Mouse (Mus musculus) E14TG2a.4 (cell line): ENCODE data around the gene Olfr1510.
"Not testable (repeated sequence)": the region's sequence is repeated elsewhere in the genome, so short reads cannot be mapped to it uniquely, and the experiment has no call there.

Source experiments
- H3K27me3 ChIP-seq: 2 replicates; pipeline ENCODE4 v1.6.1; 2014; ENCODE audit warnings: low read length, control low read depth; ENCODE audit not compliant: insufficient read depth
- H3K36me3 ChIP-seq: 2 replicates; pipeline ENCODE4 v1.6.1; 2014; ENCODE audit warnings: low read length, control low read depth; ENCODE audit not compliant: insufficient read depth
- H3K4me1 ChIP-seq: replicated peaks from 2 replicates; pipeline ENCODE4 v1.6.1; 2014; ENCODE audit warnings: low read depth, low read length, control low read depth
- H3K4me3 ChIP-seq: replicated peaks from 2 replicates; pipeline ENCODE4 v1.5.1; 2014; ENCODE audit warnings: mild to moderate bottlenecking, low read length
- H3K9me3 ChIP-seq: 2 replicates; pipeline ENCODE4 v1.6.1; 2014; ENCODE audit warnings: low read length, control low read depth
- CTCF ChIP-seq: conservative IDR thresholded peaks from 2 replicates; pipeline ENCODE4 v1.5.1; 2014; ENCODE audit warnings: low read length
- NANOG ChIP-seq: IDR thresholded peaks from 2 replicates; pipeline ENCODE4 v1.6.1; 2014; ENCODE audit warnings: borderline replicate concordance, low read length, mixed read lengths
- POU5F1 ChIP-seq: IDR thresholded peaks from 2 replicates; pipeline ENCODE4 v1.6.1; 2014; ENCODE audit warnings: low read length, borderline replicate concordance

The Olfr1510 gene

GRCm38 (mm10) chr14:52414273-52414672 lies at the start of gene Olfr1510:
Olfr1510 (minus strand) TSS chr14:52414373.
- TF ChIP-seq NANOG (no peak), POU5F1 (no peak), CTCF (no peak)
- Histone ChIP-seq H3K9me3 (no peaks in the 10 kb centered on the region), H3K4me3 (no peak within 1 kb of the TSS), H3K27me3 (no peaks in the 10 kb centered on the region), H3K4me1 (no peaks in the 10 kb centered on the region), H3K36me3 (no peaks in the 10 kb centered on the region)

GRCm38 (mm10) chr14:52461928-52462327 lies 47.8 kb upstream of the Olfr1510 start:
- no peaks in the 10 kb centered on the region for H3K27me3 ChIP-seq
- no peaks in the 10 kb centered on the region for H3K36me3 ChIP-seq
- H3K4me1 ChIP-seq: no peaks in the 10 kb centered on the region
- TF ChIP-seq CTCF (no peak), NANOG (no peak), POU5F1 (no peak)
- H3K9me3 ChIP-seq: peaks cover 5% of the 10 kb centered on the region
- H3K4me3 ChIP-seq: no peak overlapping the region

- H3K36me3 ChIP-seq: no peaks in the 10 kb centered on the region
- no peaks in the 10 kb centered on the region for H3K27me3 ChIP-seq
- no peaks in the 10 kb centered on the region for H3K4me1 ChIP-seq
- no peaks in the 10 kb centered on the region for H3K9me3 ChIP-seq
- TF ChIP-seq CTCF (no peak), POU5F1 (no peak), NANOG (no peak)
- no peak overlapping the region for H3K4me3 ChIP-seq
Observed at GRCm38 (mm10) chr14:52451138-52451537, 37.0 kb upstream of the Olfr1510 start.

- no peaks in the 10 kb centered on the region for H3K36me3 ChIP-seq
- no peak within 1 kb of the TSS for H3K4me3 ChIP-seq
- no peaks in the 10 kb centered on the region for H3K4me1 ChIP-seq
- no peaks in the 10 kb centered on the region for H3K27me3 ChIP-seq
- TF ChIP-seq POU5F1 (no peak), NANOG (no peak), CTCF (no peak)
- peaks cover 5% of the 10 kb centered on the region for H3K9me3 ChIP-seq
Observed at GRCm38 (mm10) chr14:52442690-52443089, 28.5 kb upstream of the Olfr1510 start, which contains the start of gene Olfr1509. Olfr1509 (plus strand) TSS chr14:52442990.

GRCm38 (mm10) chr14:52427686-52428085 lies 13.5 kb upstream of the Olfr1510 start:
- H3K9me3 ChIP-seq: no peaks in the 10 kb centered on the region
- TF ChIP-seq NANOG: no peak
- no peak for TF ChIP-seq CTCF
- TF ChIP-seq POU5F1: no peak
- H3K36me3 ChIP-seq: no peaks in the 10 kb centered on the region
- no peak overlapping the region for H3K4me3 ChIP-seq
- no peaks in the 10 kb centered on the region for H3K4me1 ChIP-seq
- H3K27me3 ChIP-seq: no peaks in the 10 kb centered on the region

GRCm38 (mm10) chr14:52410142-52410919 lies 3.8 kb downstream of the Olfr1510 start:
- not testable (repeated sequence) for H3K27me3 ChIP-seq, H3K9me3 ChIP-seq, H3K4me1 ChIP-seq, H3K4me3 ChIP-seq, H3K36me3 ChIP-seq

- TF ChIP-seq POU5F1 (no peak), CTCF (no peak), NANOG (no peak)
- no peaks in the 10 kb centered on the region for H3K36me3 ChIP-seq
- no peaks in the 10 kb centered on the region for H3K4me1 ChIP-seq
- no peaks in the 10 kb centered on the region for H3K9me3 ChIP-seq
- no peak within 1 kb of the TSS for H3K4me3 ChIP-seq
- H3K27me3 ChIP-seq: no peaks in the 10 kb centered on the region
Observed at GRCm38 (mm10) chr14:52397279-52397678, 16.9 kb downstream of the Olfr1510 start, which contains the start of gene Olfr1511. Olfr1511 (minus strand) TSS chr14:52397379.

- not testable (repeated sequence) for H3K4me1 ChIP-seq, H3K4me3 ChIP-seq, H3K9me3 ChIP-seq, H3K36me3 ChIP-seq, H3K27me3 ChIP-seq
Observed at GRCm38 (mm10) chr14:52390084-52390848, 23.9 kb downstream of the Olfr1510 start.
